Mouse (Mus musculus) myocyte (in vitro differentiated cells): ENCODE results near the gene Zkscan5.

ENCODE experiments used
- CEBPB ChIP-seq: IDR thresholded peaks from 2 replicates; pipeline ENCODE4 v1.6.1; 2011; ENCODE audit warnings: mild to moderate bottlenecking, moderate library complexity; ENCODE audit not compliant: poor library complexity, insufficient read depth, severe bottlenecking
- E2F4 ChIP-seq: IDR thresholded peaks from one replicate; pipeline ENCODE4 v1.6.1; 2011; ENCODE audit warnings: mild to moderate bottlenecking, control low read depth, moderate library complexity; ENCODE audit not compliant: insufficient read depth
- MYOD1 ChIP-seq, 3 experiments: IDR thresholded peaks; one replicate each; pipeline ENCODE4 v1.6.1; 2011; ENCODE audit warnings: control low read depth in 2 of 3, low read depth in 2 of 3, mild to moderate bottlenecking in 2 of 3, moderate library complexity in 1 of 3; ENCODE audit not compliant: insufficient read length in 2 of 3, control insufficient read depth in 1 of 3
- POLR2A ChIP-seq: IDR thresholded peaks from one replicate; pipeline ENCODE4 v1.6.1; 2011; ENCODE audit warnings: low read depth, mild to moderate bottlenecking, control low read depth, moderate library complexity; ENCODE audit not compliant: insufficient read length

- TF ChIP-seq POLR2A, result no peak
- no peak for TF ChIP-seq CEBPB
- no peak for TF ChIP-seq E2F4
- no peak for TF ChIP-seq MYOD1 (IDR thresholded peaks at IDR 0.05; ENCODE audit: control insufficient read depth in 1 of 3, insufficient read length in 2 of 3, low read depth in 2 of 3)
Measured at GRCm38 (mm10) chr5:145249520-145249919, 45.2 kb downstream of the Zkscan5 start.
